Mouse (Mus musculus): ENCODE data around the gene Ddit4. TPM values are rescaled to one million over a fixed set of nuclear protein-coding genes. Genes with fewer than 3 reads are reported as not detected.

The Ddit4 gene
- polyA plus RNA-seq, 1 experiment, result 0.06 TPM

GRCm38 (mm10) chr10:59936058-59936856 is 15.4 kb downstream of the Ddit4 start:
- Histone ChIP-seq H3K36me3 (ENCODE audit: control insufficient read depth) (no peaks in the 10 kb centered on the region), H3K4me3 (replicated peaks) (no peak overlapping the region), H3K4me1 (ENCODE audit: control insufficient read depth) (no peaks in the 10 kb centered on the region), H3K27me3 (ENCODE audit: control insufficient read depth) (peaks cover 5% of the 10 kb centered on the region), H3K9me3 (ENCODE audit: control insufficient read depth, low read length) (no peaks in the 10 kb centered on the region)
- TF ChIP-seq TAL1 (IDR thresholded peaks at IDR 0.05; ENCODE audit: low read length) (no peak), GATA1 (IDR thresholded peaks at IDR 0.05; ENCODE audit: low read length) (no peak)

- peaks cover 3% of the 10 kb centered on the region; the same call in 1 of the 2 replicates for H3K4me1 ChIP-seq (ENCODE audit: control insufficient read depth)
- H3K36me3 ChIP-seq (ENCODE audit: control insufficient read depth), result no peaks in the 10 kb centered on the region
- no peak overlapping the region for H3K4me3 ChIP-seq (replicated peaks)
- TF ChIP-seq TAL1 (IDR thresholded peaks at IDR 0.05; ENCODE audit: low read length) (no peak), GATA1 (IDR thresholded peaks at IDR 0.05; ENCODE audit: low read length) (no peak)
- H3K27me3 ChIP-seq (ENCODE audit: control insufficient read depth), result peaks cover 2% of the 10 kb centered on the region; the same call in 1 of the 2 replicates
- no peaks in the 10 kb centered on the region for H3K9me3 ChIP-seq (ENCODE audit: control insufficient read depth, low read length)
These were observed 17.6 kb downstream of the Ddit4 start for GRCm38 (mm10) chr10:59934039-59934438.

- H3K27me3 ChIP-seq (ENCODE audit: control insufficient read depth), result peaks cover 2% of the 10 kb centered on the region; the same call in 1 of the 2 replicates
- no peaks in the 10 kb centered on the region for H3K36me3 ChIP-seq (ENCODE audit: control insufficient read depth)
- peaks cover 3% of the 10 kb centered on the region; the same call in 1 of the 2 replicates for H3K4me1 ChIP-seq (ENCODE audit: control insufficient read depth)
- no peak for TF ChIP-seq GATA1 (IDR thresholded peaks at IDR 0.05; ENCODE audit: low read length)
- no peak for TF ChIP-seq TAL1 (IDR thresholded peaks at IDR 0.05; ENCODE audit: low read length)
- H3K9me3 ChIP-seq (ENCODE audit: control insufficient read depth, low read length), result no peaks in the 10 kb centered on the region
- no peak overlapping the region for H3K4me3 ChIP-seq (replicated peaks)
These were observed 19.1 kb downstream of the Ddit4 start for GRCm38 (mm10) chr10:59932521-59932920.

DNA sequence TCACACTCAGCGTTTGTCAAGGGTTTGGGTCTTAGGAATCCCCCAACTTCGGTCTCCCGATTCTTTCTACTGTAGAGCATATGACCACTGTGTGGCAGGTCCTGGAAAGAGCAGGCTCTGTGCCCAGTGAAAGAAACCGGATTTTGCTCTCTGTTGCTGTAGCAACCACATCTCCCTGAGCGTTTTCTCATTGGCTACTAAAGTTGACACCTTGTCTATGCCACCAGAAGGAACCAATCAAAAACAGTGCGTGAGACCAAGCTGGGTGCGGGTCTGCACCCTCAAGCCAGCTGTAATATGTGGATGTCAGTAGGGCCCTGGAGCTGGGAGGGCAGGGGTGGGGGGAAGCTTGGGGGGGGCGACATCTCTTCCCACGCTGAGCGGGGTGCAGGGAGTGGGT is 20.6 kb downstream of the Ddit4 start:
- no peaks in the 10 kb centered on the region for H3K36me3 ChIP-seq (ENCODE audit: control insufficient read depth)
- TF ChIP-seq TAL1 (IDR thresholded peaks at IDR 0.05; ENCODE audit: low read length), result no peak
- no peak for TF ChIP-seq GATA1 (IDR thresholded peaks at IDR 0.05; ENCODE audit: low read length)
- peaks cover 2% of the 10 kb centered on the region; the same call in 1 of the 2 replicates for H3K27me3 ChIP-seq (ENCODE audit: control insufficient read depth)
- H3K4me1 ChIP-seq (ENCODE audit: control insufficient read depth), result peaks cover 3% of the 10 kb centered on the region; the same call in 1 of the 2 replicates
- H3K9me3 ChIP-seq (ENCODE audit: control insufficient read depth, low read length), result no peaks in the 10 kb centered on the region
- H3K4me3 ChIP-seq (replicated peaks), result no peak overlapping the region

- TF ChIP-seq GATA1 (IDR thresholded peaks at IDR 0.05; ENCODE audit: low read length) (no peak), TAL1 (IDR thresholded peaks at IDR 0.05; ENCODE audit: low read length) (no peak)
- H3K4me3 ChIP-seq (replicated peaks), result no peak overlapping the region
- H3K27me3 ChIP-seq (ENCODE audit: control insufficient read depth), result peaks cover under 1% of the 10 kb centered on the region; the same call in 1 of the 2 replicates
- no peaks in the 10 kb centered on the region for H3K36me3 ChIP-seq (ENCODE audit: control insufficient read depth)
- peaks cover 3% of the 10 kb centered on the region; the same call in 1 of the 2 replicates for H3K4me1 ChIP-seq (ENCODE audit: control insufficient read depth)
- H3K9me3 ChIP-seq (ENCODE audit: control insufficient read depth, low read length), result no peaks in the 10 kb centered on the region
These were observed 22.4 kb downstream of the Ddit4 start for GRCm38 (mm10) chr10:59929205-59929604.

DNA sequence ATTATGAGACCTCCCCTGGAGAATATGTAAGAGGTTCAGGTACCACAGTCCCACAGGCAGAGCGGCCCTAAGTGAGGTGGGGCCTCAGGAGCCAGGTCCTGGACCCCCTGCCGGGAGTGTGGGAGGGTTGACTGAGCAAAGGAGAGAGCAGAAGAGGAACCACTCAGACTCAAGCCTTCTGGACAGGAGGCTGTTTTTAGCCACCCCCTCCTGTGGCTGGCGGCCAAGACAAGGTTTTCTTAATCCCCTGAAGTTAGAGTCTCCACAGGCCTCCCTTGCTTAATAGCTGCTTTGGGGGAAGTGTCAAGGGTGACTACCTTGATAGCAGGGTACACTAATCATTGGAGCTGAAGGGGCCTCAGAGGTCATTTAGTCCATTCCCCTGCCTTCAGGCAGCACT is 27.3 kb downstream of the Ddit4 start:
- Histone ChIP-seq H3K4me1 (ENCODE audit: control insufficient read depth) (peaks cover 30% of the 10 kb centered on the region), H3K27me3 (ENCODE audit: control insufficient read depth) (no peaks in the 10 kb centered on the region), H3K9me3 (ENCODE audit: control insufficient read depth, low read length) (no peaks in the 10 kb centered on the region), H3K4me3 (replicated peaks) (no peak overlapping the region), H3K36me3 (ENCODE audit: control insufficient read depth) (no peaks in the 10 kb centered on the region)
- TF ChIP-seq TAL1 (IDR thresholded peaks at IDR 0.05; ENCODE audit: low read length) (no peak), GATA1 (IDR thresholded peaks at IDR 0.05; ENCODE audit: low read length) (no peak)

DNA sequence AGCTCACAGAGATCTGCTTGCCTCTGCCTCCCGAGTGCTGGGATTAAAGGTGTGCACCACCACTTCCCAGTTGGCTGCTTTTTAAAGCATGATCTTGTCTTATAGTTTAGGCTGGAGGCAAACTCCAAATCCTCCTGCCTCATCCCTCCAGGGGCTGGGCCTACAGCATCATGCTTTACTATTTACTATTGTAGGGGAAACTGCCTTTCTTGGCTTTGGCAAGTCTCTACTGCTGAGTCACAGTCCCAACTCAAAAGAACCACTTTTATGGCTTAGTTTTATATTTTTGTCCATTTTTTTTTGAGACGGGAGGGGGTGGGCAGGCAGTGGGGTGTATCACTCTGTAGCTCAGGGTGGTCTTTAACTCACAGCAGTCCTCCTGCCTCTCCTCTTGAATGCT is 28.1 kb downstream of the Ddit4 start:
- TF ChIP-seq TAL1 (IDR thresholded peaks at IDR 0.05; ENCODE audit: low read length), result no peak
- peaks cover 29% of the 10 kb centered on the region for H3K4me1 ChIP-seq (ENCODE audit: control insufficient read depth)

GRCm38 (mm10) chr10:59920810-59921681 is 30.6 kb downstream of the Ddit4 start:
- peak overlapping the region; percentile 63 for H3K4me3 ChIP-seq (replicated peaks)
- no peak for TF ChIP-seq GATA1 (IDR thresholded peaks at IDR 0.05; ENCODE audit: low read length)
- TF ChIP-seq TAL1 (IDR thresholded peaks at IDR 0.05; ENCODE audit: low read length), result no peak
- peaks cover 7% of the 10 kb centered on the region; the same call in 1 of the 2 replicates for H3K27me3 ChIP-seq (ENCODE audit: control insufficient read depth)
- no peaks in the 10 kb centered on the region for H3K9me3 ChIP-seq (ENCODE audit: control insufficient read depth, low read length)
- H3K36me3 ChIP-seq (ENCODE audit: control insufficient read depth), result no peaks in the 10 kb centered on the region
- peaks cover 37% of the 10 kb centered on the region for H3K4me1 ChIP-seq (ENCODE audit: control insufficient read depth)

More for the DNA sequence above, 28.1 kb downstream of the Ddit4 start:
- Histone ChIP-seq H3K4me3 (replicated peaks) (no peak overlapping the region), H3K9me3 (ENCODE audit: control insufficient read depth, low read length) (no peaks in the 10 kb centered on the region), H3K27me3 (ENCODE audit: control insufficient read depth) (no peaks in the 10 kb centered on the region), H3K36me3 (ENCODE audit: control insufficient read depth) (no peaks in the 10 kb centered on the region)

DNA sequence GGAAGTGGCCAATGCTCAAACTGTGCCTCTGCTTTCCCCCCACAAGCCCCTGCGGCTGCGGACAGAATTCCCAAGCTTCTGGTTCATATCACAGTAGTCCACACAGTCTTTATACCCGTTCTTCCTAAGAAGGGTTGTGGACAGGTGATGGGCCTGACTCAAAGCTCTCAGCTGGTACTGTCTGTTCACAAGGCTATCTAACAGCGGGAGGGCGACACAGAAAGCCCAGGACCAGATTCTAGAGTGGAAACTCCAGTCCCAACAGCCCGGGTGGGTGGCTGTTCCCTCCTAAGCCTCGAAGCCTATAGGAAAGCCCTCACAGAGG is 31.2 kb downstream of the Ddit4 start:
- TF ChIP-seq TAL1 (IDR thresholded peaks at IDR 0.05; ENCODE audit: low read length), result no peak
- no peak for TF ChIP-seq GATA1 (IDR thresholded peaks at IDR 0.05; ENCODE audit: low read length)
- Histone ChIP-seq H3K4me1 (ENCODE audit: control insufficient read depth) (peaks cover 40% of the 10 kb centered on the region), H3K27me3 (ENCODE audit: control insufficient read depth) (peaks cover 8% of the 10 kb centered on the region; the same call in 1 of the 2 replicates), H3K9me3 (ENCODE audit: control insufficient read depth, low read length) (no peaks in the 10 kb centered on the region), H3K36me3 (ENCODE audit: control insufficient read depth) (no peaks in the 10 kb centered on the region), H3K4me3 (replicated peaks) (peak overlapping the region; percentile 63)

All from erythroblast, embryonic 14.5 days (primary cell).